ENCODE assay signal across 8 mouse cellular contexts in the genomic region with DNA sequence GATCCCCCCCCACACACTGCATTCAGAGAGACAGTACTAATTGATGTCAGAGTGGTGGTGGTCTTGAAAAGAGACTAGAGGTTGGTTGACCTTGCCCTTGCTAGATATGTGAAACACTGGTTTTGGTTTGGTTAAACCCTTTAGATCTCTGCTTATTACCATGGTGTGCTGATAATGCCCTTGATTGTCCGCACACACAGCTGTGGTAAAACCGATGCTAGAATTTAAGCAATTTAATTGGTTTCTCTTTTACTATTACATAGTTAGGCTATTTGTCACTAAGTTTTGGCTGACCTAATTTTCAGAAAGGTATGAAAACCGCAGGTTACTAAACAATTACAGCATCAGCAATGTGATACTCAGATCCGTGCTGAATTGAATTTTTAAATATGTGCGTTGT. TPM values are rescaled to one million over a fixed set of nuclear protein-coding genes. Genes with fewer than 3 reads are reported as not detected.
DNase-seq lines count a peak whose midpoint lies in the region; ATAC-seq and TF ChIP-seq lines count a peak whose summit lies in the region.

No protein-coding gene starts in this region.

- H3K4me2 ChIP-seq in intestine, embryonic 15.5 days (replicated peaks), result peak overlapping the region; percentile 70
- H3K4me2 ChIP-seq in neural tube, embryonic 14.5 days (ENCODE audit: low read depth, low read length), result peak overlapping the region; percentile 80

- intact Hi-C loops in left cerebral cortex, postnatal 4 days (cut with DNase I), result no loop called here

- 0 out of 2 replicates have a peak, but pooled peaks cover 5% of the 10 kb centered on the region for H3K36me3 ChIP-seq in liver, adult 2 months (ENCODE audit: control insufficient read depth, insufficient read depth, low read length)
- no peaks in the 10 kb centered on the region for H3K36me3 ChIP-seq in intestine, embryonic 15.5 days
- H3K36me3 ChIP-seq in neural tube, embryonic 14.5 days (ENCODE audit: control insufficient read depth, insufficient read depth, low read length), result no peaks in the 10 kb centered on the region

- 8% methylated on average over 5 of the region's 5 CpGs for WGBS in liver, adult 2 months
- 47% methylated on average over 5 of the region's 5 CpGs for WGBS in intestine, embryonic 15.5 days
- 47% methylated on average over 5 of the region's 5 CpGs for WGBS in neural tube, embryonic 14.5 days

- peaks cover 14% of the 10 kb centered on the region for H3K79me2 ChIP-seq in liver, adult 2 months (ENCODE audit: control insufficient read depth, insufficient read depth, low read length)

- no peak for ATAC-seq in intestine, embryonic 15.5 days
- no peak for ATAC-seq in neural tube, embryonic 14.5 days (ENCODE audit: low read depth)

- H3K9ac ChIP-seq in liver, adult 2 months (ENCODE audit: low read depth, low read length), result peak overlapping the region; percentile 95; the same call in 1 of the 2 replicates
- H3K9ac ChIP-seq in intestine, embryonic 15.5 days, result peak overlapping the region; percentile 91
- no peak overlapping the region for H3K9ac ChIP-seq in neural tube, embryonic 14.5 days (replicated peaks; ENCODE audit: low read depth, low read length)

- H3K9me3 ChIP-seq in intestine, embryonic 15.5 days, result no peaks in the 10 kb centered on the region
- H3K9me3 ChIP-seq in neural tube, embryonic 14.5 days (ENCODE audit: control insufficient read depth, low read length), result 0 out of 2 replicates have a peak, but pooled peaks cover under 1% of the 10 kb centered on the region

- no peak for TF ChIP-seq POLR2A in liver, adult 2 months (IDR thresholded peaks at IDR 0.05; ENCODE audit: extremely low read depth, insufficient read depth, low read length)
- TF ChIP-seq POLR2A in cortical plate, adult 2 months (IDR thresholded peaks at IDR 0.05; ENCODE audit: extremely low read depth, insufficient read depth, low read length), result no peak

- H3K27ac ChIP-seq in liver, adult 2 months (replicated peaks; ENCODE audit: insufficient read depth, low read depth, low read length), result peak overlapping the region; percentile 84; the same call in 1 of the 2 replicates
- no peak overlapping the region for H3K27ac ChIP-seq in cortical plate, adult 2 months (ENCODE audit: insufficient read depth, low read length)
- no peak overlapping the region for H3K27ac ChIP-seq in intestine, embryonic 15.5 days
- H3K27ac ChIP-seq in neural tube, embryonic 14.5 days (ENCODE audit: low read depth, low read length), result no peak overlapping the region

- peak; percentile 54 for DNase-seq in liver, adult 2 months (ENCODE audit: extremely low read depth, low read depth, low spot score)
- no peak for DNase-seq in liver
- DNase-seq in cerebellum, adult 18-20 months, result no peak
- no peak for DNase-seq in thymus, postnatal 0 days (ENCODE audit: low spot score)
- no peak for DNase-seq in left cerebral cortex, postnatal 4 days

- H3K4me3 ChIP-seq in liver, adult 2 months (ENCODE audit: insufficient read depth, low read depth, low read length), result peak overlapping the region; percentile 96
- peak overlapping the region; percentile 81; the same call in 1 of the 2 replicates for H3K4me3 ChIP-seq in cortical plate, adult 2 months (ENCODE audit: insufficient read depth, low read length)
- peak overlapping the region; percentile 96 for H3K4me3 ChIP-seq in intestine, embryonic 15.5 days (replicated peaks)
- H3K4me3 ChIP-seq in neural tube, embryonic 14.5 days (ENCODE audit: low read depth, low read length), result peak overlapping the region; percentile 83

- H3K27me3 ChIP-seq in liver, adult 2 months (ENCODE audit: control insufficient read depth, insufficient read depth, low read length), result no peaks in the 10 kb centered on the region
- H3K27me3 ChIP-seq in intestine, embryonic 15.5 days (replicated peaks), result no peaks in the 10 kb centered on the region
- no peaks in the 10 kb centered on the region for H3K27me3 ChIP-seq in neural tube, embryonic 14.5 days (ENCODE audit: control insufficient read depth, insufficient read depth, low read length)

- TF ChIP-seq CTCF in liver, adult 2 months (IDR thresholded peaks at IDR 0.05; ENCODE audit: low read depth, low read length), result no peak
- TF ChIP-seq CTCF in cortical plate, adult 2 months (IDR thresholded peaks at IDR 0.05; ENCODE audit: extremely low read depth, insufficient read depth, low read length), result no peak

- peaks cover 12% of the 10 kb centered on the region for H3K4me1 ChIP-seq in liver, adult 2 months (ENCODE audit: control insufficient read depth, insufficient read depth, low read length)
- H3K4me1 ChIP-seq in cortical plate, adult 2 months (ENCODE audit: control insufficient read depth, insufficient read depth, low read length), result no peaks in the 10 kb centered on the region; the same call in 1 of the 2 replicates
- 0 out of 2 replicates have a peak, but pooled peaks cover 4% of the 10 kb centered on the region for H3K4me1 ChIP-seq in intestine, embryonic 15.5 days (replicated peaks)
- H3K4me1 ChIP-seq in neural tube, embryonic 14.5 days (ENCODE audit: control insufficient read depth, insufficient read depth, low read length), result peaks cover 7% of the 10 kb centered on the region

RNA-seq across cellular contexts. Expression of a gene that starts 1.6 kb away (rescaled TPM):
- total RNA-seq in liver, adult 2 months (2014; rRNA removed), result 39.3 and 41.5 TPM in 2 replicates
- polyA plus RNA-seq in liver, adult 2 months (2012; rRNA removed), result 4.7 and 5.4 TPM in 2 replicates
- polyA plus RNA-seq in cortical plate, adult 2 months (2012; rRNA removed), result 28.9 and 29.9 TPM in 2 replicates
- polyA plus RNA-seq in intestine, embryonic 15.5 days (2015; fragmentation: Nextera tagmentation; extraction: Ambion mirVana), result 11.9 and 12.3 TPM in 2 replicates
- polyA plus RNA-seq in neural tube, embryonic 14.5 days (2014; fragmentation: Nextera tagmentation; extraction: Ambion mirVana), result 21.2 and 22.7 TPM in 2 replicates
- polyA plus RNA-seq in thymus, postnatal 0 days (2015; fragmentation: Nextera tagmentation; extraction: Ambion mirVana), result 13.4 and 16.5 TPM in 2 replicates
- 10 to 100 TPM; 40.8 to 43.6 TPM for total RNA-seq in left cerebral cortex, postnatal 4 days (2021)
